Mouse (Mus musculus): ENCODE results near the gene Pdxk. TPM values are rescaled to one million over a fixed set of nuclear protein-coding genes. Genes with fewer than 3 reads are reported as not detected.
"Not testable (repeated sequence)": the region's sequence is repeated elsewhere in the genome, so short reads cannot be mapped to it uniquely, and the experiment has no call there.

Gene Pdxk
- polyA plus RNA-seq, 1 experiment from 2014 or later: 8.1 TPM

GRCm38 (mm10) chr10:78418791-78419190 is 46.0 kb downstream of the Pdxk start:
- DNase-seq (ENCODE audit: low spot score) (no peak), ATAC-seq (ENCODE audit: low read depth) (no peak)
- H3K36me3 ChIP-seq (ENCODE audit: control insufficient read depth, insufficient read depth, low read length): no peaks in the 10 kb centered on the region
- H3K27me3 ChIP-seq (replicated peaks; ENCODE audit: control insufficient read depth, insufficient read depth, low read length): no peaks in the 10 kb centered on the region
- H3K9ac ChIP-seq (ENCODE audit: low read depth, low read length): no peak overlapping the region
- WGBS: 79% methylated on average over 2 of the region's 2 CpGs
- H3K4me1 ChIP-seq (ENCODE audit: control insufficient read depth, insufficient read depth, low read length): no peaks in the 10 kb centered on the region
- H3K4me3 ChIP-seq (ENCODE audit: low read depth, low read length): no peak overlapping the region
- no peak overlapping the region for H3K27ac ChIP-seq (replicated peaks; ENCODE audit: low read depth, low read length)
- no peak overlapping the region for H3K4me2 ChIP-seq (ENCODE audit: low read depth, low read length)
- H3K9me3 ChIP-seq (ENCODE audit: control insufficient read depth, low read length): no peaks in the 10 kb centered on the region

DNA sequence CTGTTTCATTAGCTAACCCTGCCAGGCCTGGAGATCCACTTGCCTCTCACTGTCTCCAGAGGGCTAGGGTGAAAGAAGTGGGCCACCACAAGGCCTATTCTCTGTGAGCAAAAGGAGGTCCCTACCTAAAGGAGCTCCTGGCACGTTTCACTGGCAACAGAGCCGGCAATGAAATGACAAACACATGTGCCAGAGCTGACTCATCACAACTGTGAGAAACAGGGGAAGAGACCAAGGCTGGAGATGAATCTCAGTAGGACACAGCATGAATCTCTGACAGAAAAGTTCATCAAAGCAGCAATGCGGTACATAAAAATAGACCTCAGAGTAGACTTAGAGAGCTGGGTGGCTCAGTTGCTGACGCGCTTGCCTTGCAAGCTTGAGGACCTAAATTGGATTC is 46.9 kb downstream of the Pdxk start:
- no peak overlapping the region for H3K9ac ChIP-seq (ENCODE audit: low read depth, low read length)
- ATAC-seq (ENCODE audit: low read depth) (no peak), DNase-seq (ENCODE audit: low spot score) (peak; percentile 26)
- WGBS: 45% methylated on average over 5 of the region's 5 CpGs
- H3K27me3 ChIP-seq (replicated peaks; ENCODE audit: control insufficient read depth, insufficient read depth, low read length): no peaks in the 10 kb centered on the region
- H3K36me3 ChIP-seq (ENCODE audit: control insufficient read depth, insufficient read depth, low read length): no peaks in the 10 kb centered on the region
- no peak overlapping the region for H3K4me2 ChIP-seq (ENCODE audit: low read depth, low read length)
- no peak overlapping the region for H3K4me3 ChIP-seq (ENCODE audit: low read depth, low read length)
- H3K27ac ChIP-seq (replicated peaks; ENCODE audit: low read depth, low read length): no peak overlapping the region
- no peaks in the 10 kb centered on the region; the same call in 1 of the 2 replicates for H3K4me1 ChIP-seq (ENCODE audit: control insufficient read depth, insufficient read depth, low read length)
- no peaks in the 10 kb centered on the region for H3K9me3 ChIP-seq (ENCODE audit: control insufficient read depth, low read length)

DNA sequence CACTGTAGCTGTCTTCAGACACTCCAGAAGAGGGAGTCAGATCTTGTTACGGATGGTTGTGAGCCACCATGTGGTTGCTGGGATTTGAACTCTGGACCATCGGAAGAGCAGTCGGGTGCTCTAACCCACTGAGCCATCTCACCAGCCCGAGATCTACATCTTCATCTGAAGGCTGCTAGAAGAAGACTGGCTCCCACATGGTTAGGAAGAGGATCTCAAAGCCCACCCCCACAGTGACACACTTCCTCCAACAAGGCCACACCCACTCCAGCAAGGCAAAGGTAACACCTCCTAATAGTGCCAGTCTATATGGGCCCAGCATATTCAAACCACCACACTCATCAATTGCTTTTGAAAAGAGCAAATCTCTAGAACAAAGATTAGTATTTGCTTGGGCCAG is 49.8 kb downstream of the Pdxk start:
- not testable (repeated sequence) for H3K4me3 ChIP-seq (ENCODE audit: low read depth, low read length); H3K9me3 ChIP-seq (ENCODE audit: control insufficient read depth, low read length); H3K4me2 ChIP-seq (ENCODE audit: low read depth, low read length); H3K4me1 ChIP-seq (ENCODE audit: control insufficient read depth, insufficient read depth, low read length); ATAC-seq (ENCODE audit: low read depth); H3K27me3 ChIP-seq (replicated peaks; ENCODE audit: control insufficient read depth, insufficient read depth, low read length); H3K27ac ChIP-seq (replicated peaks; ENCODE audit: low read depth, low read length); DNase-seq (ENCODE audit: low spot score); H3K9ac ChIP-seq (ENCODE audit: low read depth, low read length)
- peaks cover 14% of the 10 kb centered on the region for H3K36me3 ChIP-seq (ENCODE audit: control insufficient read depth, insufficient read depth, low read length)
- WGBS: 88% methylated on average over 3 of the region's 4 CpGs

GRCm38 (mm10) chr10:78413152-78413520 is 51.6 kb downstream of the Pdxk start:
- H3K4me1 ChIP-seq (ENCODE audit: control insufficient read depth, insufficient read depth, low read length): no peaks in the 10 kb centered on the region; the same call in 1 of the 2 replicates
- WGBS: 48% methylated on average over 7 of the region's 7 CpGs
- peak overlapping the region; percentile 96 for H3K4me3 ChIP-seq (ENCODE audit: low read depth, low read length)
- ATAC-seq (ENCODE audit: low read depth): no peak; the same call in 1 of the 2 replicates
- peaks cover 32% of the 10 kb centered on the region for H3K36me3 ChIP-seq (ENCODE audit: control insufficient read depth, insufficient read depth, low read length)
- peak overlapping the region; percentile 90 for H3K4me2 ChIP-seq (ENCODE audit: low read depth, low read length)
- no peaks in the 10 kb centered on the region for H3K9me3 ChIP-seq (ENCODE audit: control insufficient read depth, low read length)
- peak overlapping the region; percentile 92 for H3K9ac ChIP-seq (ENCODE audit: low read depth, low read length)
- peak overlapping the region; percentile 93; the same call in 1 of the 2 replicates for H3K27ac ChIP-seq (replicated peaks; ENCODE audit: low read depth, low read length)
- DNase-seq (ENCODE audit: low spot score): no peak
- no peaks in the 10 kb centered on the region for H3K27me3 ChIP-seq (replicated peaks; ENCODE audit: control insufficient read depth, insufficient read depth, low read length)

- Histone ChIP-seq H3K4me3 (ENCODE audit: low read depth, low read length) (peak within 1 kb of the TSS; percentile 96), H3K4me2 (ENCODE audit: low read depth, low read length) (peak within 1 kb of the TSS; percentile 90), H3K36me3 (ENCODE audit: control insufficient read depth, insufficient read depth, low read length) (peaks cover 38% of the 10 kb centered on the region), H3K9me3 (ENCODE audit: control insufficient read depth, low read length) (no peaks in the 10 kb centered on the region), H3K27me3 (replicated peaks; ENCODE audit: control insufficient read depth, insufficient read depth, low read length) (no peaks in the 10 kb centered on the region), H3K4me1 (ENCODE audit: control insufficient read depth, insufficient read depth, low read length) (no peaks in the 10 kb centered on the region; the same call in 1 of the 2 replicates), H3K9ac (ENCODE audit: low read depth, low read length) (peak within 1 kb of the TSS; percentile 92), H3K27ac (replicated peaks; ENCODE audit: low read depth, low read length) (peak within 1 kb of the TSS; percentile 93)
- under 1% methylated on average over 54 of the region's 70 CpGs for WGBS
- ATAC-seq (ENCODE audit: low read depth) (peak; percentile 96), DNase-seq (ENCODE audit: low spot score) (peak; percentile 96)
These were observed 52.2 kb downstream of the Pdxk start, which contains the start of gene Rrp1 for GRCm38 (mm10) chr10:78412319-78413151. TSS of gene Rrp1 (minus strand) at chr10:78413043.

GRCm38 (mm10) chr10:78411851-78412250 is 52.9 kb downstream of the Pdxk start:
- ATAC-seq (ENCODE audit: low read depth) (no peak), DNase-seq (ENCODE audit: low spot score) (no peak)
- WGBS: 19% methylated on average over 8 of the region's 8 CpGs
- Histone ChIP-seq H3K27me3 (replicated peaks; ENCODE audit: control insufficient read depth, insufficient read depth, low read length) (no peaks in the 10 kb centered on the region), H3K4me1 (ENCODE audit: control insufficient read depth, insufficient read depth, low read length) (no peaks in the 10 kb centered on the region; the same call in 1 of the 2 replicates), H3K9me3 (ENCODE audit: control insufficient read depth, low read length) (no peaks in the 10 kb centered on the region), H3K36me3 (ENCODE audit: control insufficient read depth, insufficient read depth, low read length) (peaks cover 44% of the 10 kb centered on the region), H3K9ac (ENCODE audit: low read depth, low read length) (peak overlapping the region; percentile 92), H3K4me3 (ENCODE audit: low read depth, low read length) (peak overlapping the region; percentile 96), H3K27ac (replicated peaks; ENCODE audit: low read depth, low read length) (peak overlapping the region; percentile 93), H3K4me2 (ENCODE audit: low read depth, low read length) (peak overlapping the region; percentile 90)

DNA sequence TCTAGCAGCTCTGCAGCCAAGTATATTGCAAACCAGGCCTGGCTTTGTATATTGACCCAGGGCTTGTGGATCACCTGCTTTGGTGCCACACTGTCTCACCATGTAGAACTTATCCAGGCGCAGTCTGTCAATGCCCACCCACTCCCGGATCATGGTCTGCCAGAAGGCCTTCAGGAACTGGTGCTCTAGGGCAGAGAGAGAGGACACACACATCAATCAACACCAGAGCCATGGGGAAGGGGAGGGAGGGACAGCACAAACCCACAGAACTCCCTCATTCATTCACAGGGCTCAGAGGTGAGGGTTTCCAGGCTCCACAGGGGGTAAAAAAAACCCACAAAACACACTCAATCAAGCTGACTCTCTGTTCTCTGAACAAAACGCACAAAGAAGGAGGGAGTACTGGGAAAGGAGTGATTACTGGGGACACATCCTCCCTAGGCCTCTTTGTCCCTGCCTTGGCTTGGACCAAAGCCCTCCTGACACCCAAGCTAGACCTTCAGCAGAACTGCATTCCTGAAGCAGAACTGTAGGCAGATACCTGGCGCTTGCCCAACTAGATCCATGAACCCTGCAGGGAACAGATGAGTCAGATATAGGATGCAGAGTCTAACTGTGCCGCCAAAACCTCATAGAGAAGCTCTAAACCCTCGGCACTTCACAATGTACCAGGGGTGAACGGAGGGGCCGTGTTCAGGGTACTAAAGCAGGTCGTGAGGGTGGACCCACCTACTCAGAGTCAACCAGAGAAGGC is 55.6 kb downstream of the Pdxk start:
- 85% methylated on average over 9 of the region's 9 CpGs for WGBS
- Histone ChIP-seq H3K9ac (ENCODE audit: low read depth, low read length) (no peak overlapping the region), H3K27me3 (replicated peaks; ENCODE audit: control insufficient read depth, insufficient read depth, low read length) (no peaks in the 10 kb centered on the region), H3K4me2 (ENCODE audit: low read depth, low read length) (no peak overlapping the region), H3K27ac (replicated peaks; ENCODE audit: low read depth, low read length) (no peak overlapping the region), H3K36me3 (ENCODE audit: control insufficient read depth, insufficient read depth, low read length) (peaks cover 70% of the 10 kb centered on the region), H3K9me3 (ENCODE audit: control insufficient read depth, low read length) (no peaks in the 10 kb centered on the region), H3K4me3 (ENCODE audit: low read depth, low read length) (no peak overlapping the region), H3K4me1 (ENCODE audit: control insufficient read depth, insufficient read depth, low read length) (no peaks in the 10 kb centered on the region; the same call in 1 of the 2 replicates)
- ATAC-seq (ENCODE audit: low read depth): no peak
- no peak for DNase-seq (ENCODE audit: low spot score)

DNA sequence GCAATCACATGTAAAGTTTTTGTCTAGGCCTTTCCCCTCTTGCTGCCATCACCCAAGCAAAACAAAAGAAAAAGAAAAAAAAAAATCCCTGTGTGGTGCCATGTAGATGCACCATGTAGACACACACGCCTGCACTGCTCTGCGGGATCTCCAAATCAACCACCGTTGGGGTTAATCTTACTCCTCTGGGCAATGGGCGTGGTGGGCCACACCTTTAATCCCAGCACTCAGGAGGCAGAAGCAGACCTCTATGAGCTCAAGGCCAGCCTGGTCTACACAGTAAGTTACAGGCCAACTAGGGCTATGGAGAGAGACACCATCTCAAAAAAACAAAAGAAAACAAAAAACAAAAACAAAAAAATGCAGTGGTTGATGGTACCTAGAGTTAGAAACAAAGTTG is 57.6 kb downstream of the Pdxk start:
- WGBS: 82% methylated on average over 4 of the region's 4 CpGs
- Histone ChIP-seq H3K9ac (ENCODE audit: low read depth, low read length) (no peak overlapping the region), H3K9me3 (ENCODE audit: control insufficient read depth, low read length) (no peaks in the 10 kb centered on the region), H3K4me3 (ENCODE audit: low read depth, low read length) (no peak overlapping the region), H3K27me3 (replicated peaks; ENCODE audit: control insufficient read depth, insufficient read depth, low read length) (no peaks in the 10 kb centered on the region), H3K27ac (replicated peaks; ENCODE audit: low read depth, low read length) (no peak overlapping the region), H3K36me3 (ENCODE audit: control insufficient read depth, insufficient read depth, low read length) (peaks cover 91% of the 10 kb centered on the region), H3K4me2 (ENCODE audit: low read depth, low read length) (no peak overlapping the region), H3K4me1 (ENCODE audit: control insufficient read depth, insufficient read depth, low read length) (no peaks in the 10 kb centered on the region; the same call in 1 of the 2 replicates)
- no peak for ATAC-seq (ENCODE audit: low read depth)
- DNase-seq (ENCODE audit: low spot score): no peak

All from embryonic facial prominence, embryonic 14.5 days (tissue).